Mouse (Mus musculus): Measurements from ENCODE around the gene Cdh3. TPM values are rescaled to one million over a fixed set of nuclear protein-coding genes. Genes with fewer than 3 reads are reported as not detected.
"Not testable (repeated sequence)": the region's sequence is repeated elsewhere in the genome, so short reads cannot be mapped to it uniquely, and the experiment has no call there.

The Cdh3 gene
- polyA plus RNA-seq, 1 experiment from 2014 or later: 1.2 TPM

DNA sequence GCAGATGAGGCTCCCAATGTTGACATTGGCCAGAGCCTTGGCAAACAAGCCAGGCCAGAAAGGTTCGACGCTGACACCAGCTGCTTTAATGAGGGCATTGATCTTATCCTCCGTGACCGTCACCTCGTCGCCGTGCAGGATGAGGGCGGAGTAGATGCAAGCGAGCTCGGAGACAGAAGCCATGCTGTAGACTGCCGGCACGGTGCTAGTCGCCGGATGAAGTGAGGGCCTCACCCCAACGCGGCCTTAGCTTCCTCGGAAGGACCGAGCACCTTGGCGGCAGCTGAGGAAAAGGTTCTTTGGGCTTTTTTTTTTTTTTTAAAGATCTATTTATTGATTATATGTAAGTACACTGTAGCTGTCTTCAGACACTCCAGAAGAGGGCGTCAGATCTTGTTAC lies 62.5 kb downstream of the Cdh3 start, which contains the start of gene Gm10073:
Gene Gm10073 (minus strand): TSS at position 294 of the 400 bp plus-strand sequence.
- H3K4me2 ChIP-seq (ENCODE audit: low read length); H3K27me3 ChIP-seq (ENCODE audit: control insufficient read depth, insufficient read depth, low read depth, low read length); H3K4me1 ChIP-seq (ENCODE audit: control insufficient read depth, insufficient read depth, low read length); H3K9me3 ChIP-seq (replicated peaks; ENCODE audit: control insufficient read depth, low read length, poor library complexity, severe bottlenecking); H3K27ac ChIP-seq (ENCODE audit: low read length); H3K4me3 ChIP-seq (ENCODE audit: low read depth, low read length); H3K9ac ChIP-seq (ENCODE audit: low read depth, low read length); ATAC-seq; H3K36me3 ChIP-seq (ENCODE audit: control insufficient read depth, insufficient read depth, low read length): not testable (repeated sequence)
- 45% methylated on average over 20 of the region's 20 CpGs for WGBS

DNA sequence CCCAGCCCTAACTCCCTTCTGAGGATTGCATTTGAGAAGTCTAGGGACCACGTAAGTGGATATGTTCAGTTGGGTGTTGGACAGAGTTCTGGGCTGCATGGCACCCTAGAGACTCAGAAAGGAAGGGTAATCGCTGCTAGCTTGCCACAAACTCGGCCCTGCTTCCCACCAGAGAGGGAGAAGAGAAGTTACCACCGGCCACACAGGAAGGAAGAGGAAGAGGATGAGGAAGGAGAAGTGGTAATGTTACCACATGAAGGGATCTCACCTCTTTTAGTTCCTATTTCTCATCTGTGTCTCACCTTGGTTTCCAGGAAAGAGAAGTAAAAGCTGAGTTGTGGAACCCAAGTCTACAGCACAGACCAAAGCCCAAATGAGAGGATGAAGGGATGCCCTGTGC lies 63.6 kb downstream of the Cdh3 start:
- Histone ChIP-seq H3K36me3 (ENCODE audit: control insufficient read depth, insufficient read depth, low read length) (no peaks in the 10 kb centered on the region), H3K4me1 (ENCODE audit: control insufficient read depth, insufficient read depth, low read length) (no peaks in the 10 kb centered on the region), H3K4me3 (ENCODE audit: low read depth, low read length) (no peak overlapping the region), H3K27ac (ENCODE audit: low read length) (no peak overlapping the region), H3K27me3 (ENCODE audit: control insufficient read depth, insufficient read depth, low read depth, low read length) (no peaks in the 10 kb centered on the region), H3K4me2 (ENCODE audit: low read length) (no peak overlapping the region), H3K9ac (ENCODE audit: low read depth, low read length) (no peak overlapping the region), H3K9me3 (replicated peaks; ENCODE audit: control insufficient read depth, low read length, poor library complexity, severe bottlenecking) (no peaks in the 10 kb centered on the region)
- ATAC-seq: no peak
- 89% methylated on average over 4 of the region's 4 CpGs for WGBS

DNA sequence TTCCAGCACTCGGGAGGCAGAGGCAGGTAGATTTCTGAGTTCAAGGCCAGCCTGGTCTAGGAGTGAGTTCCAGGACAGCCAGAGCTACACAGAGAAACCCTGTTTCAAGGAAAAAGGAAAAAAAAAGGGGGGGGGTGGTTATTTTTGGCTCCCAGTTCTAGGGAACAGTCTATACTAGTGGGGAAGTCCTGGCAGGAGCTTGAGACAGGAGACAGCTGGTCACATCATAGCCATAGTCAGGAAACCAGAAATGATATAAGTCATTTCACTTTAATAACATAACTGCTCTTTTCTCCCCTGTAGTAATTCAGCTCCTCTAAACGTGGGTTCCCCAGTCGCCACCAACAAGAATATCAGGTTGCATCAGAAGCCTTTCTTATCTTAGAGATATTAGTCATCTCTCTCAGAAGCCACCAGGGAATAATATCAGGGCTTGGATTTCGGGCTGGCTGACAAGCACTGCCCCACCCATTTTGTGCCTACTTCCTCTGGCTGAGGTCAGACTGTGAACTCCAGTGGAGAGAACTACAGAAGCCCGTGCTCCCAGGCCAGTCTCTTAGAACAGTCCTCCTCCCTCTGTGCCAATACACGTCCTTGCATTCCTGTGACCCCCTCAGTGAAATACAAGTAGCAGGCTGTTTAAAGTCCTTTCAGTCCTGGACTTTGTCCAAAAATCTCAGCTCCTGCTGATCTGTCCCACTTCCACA lies 66.3 kb downstream of the Cdh3 start:
- no peak overlapping the region for H3K4me2 ChIP-seq (ENCODE audit: low read length)
- 62% methylated on average over 6 of the region's 6 CpGs for WGBS
- H3K36me3 ChIP-seq (ENCODE audit: control insufficient read depth, insufficient read depth, low read length): no peaks in the 10 kb centered on the region
- H3K4me1 ChIP-seq (ENCODE audit: control insufficient read depth, insufficient read depth, low read length): no peaks in the 10 kb centered on the region
- H3K9me3 ChIP-seq (replicated peaks; ENCODE audit: control insufficient read depth, low read length, poor library complexity, severe bottlenecking): no peaks in the 10 kb centered on the region
- H3K27me3 ChIP-seq (ENCODE audit: control insufficient read depth, insufficient read depth, low read depth, low read length): no peaks in the 10 kb centered on the region
- H3K4me3 ChIP-seq (ENCODE audit: low read depth, low read length): no peak overlapping the region
- H3K27ac ChIP-seq (ENCODE audit: low read length): no peak overlapping the region
- ATAC-seq: no peak
- H3K9ac ChIP-seq (ENCODE audit: low read depth, low read length): no peak overlapping the region

DNA sequence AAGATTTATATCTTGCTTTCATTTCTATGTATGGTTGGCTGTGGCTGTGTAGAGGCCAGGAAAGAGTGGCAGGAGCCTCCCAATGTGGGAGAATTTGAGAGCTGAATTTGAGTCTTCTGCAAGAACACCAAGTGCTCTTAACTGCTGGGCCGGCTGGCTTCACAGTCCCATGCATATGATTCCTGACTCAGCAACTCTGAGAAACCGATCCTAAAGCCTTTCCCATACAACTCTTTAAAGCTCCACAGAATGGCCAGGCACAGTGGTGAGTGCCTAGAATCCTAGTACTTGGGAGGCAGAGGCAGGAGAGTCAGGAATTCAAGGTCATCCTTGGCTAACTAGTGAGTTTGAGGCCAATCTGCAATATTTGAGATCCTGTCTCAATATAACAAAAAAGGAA lies 68.8 kb downstream of the Cdh3 start:
- no peaks in the 10 kb centered on the region for H3K27me3 ChIP-seq (ENCODE audit: control insufficient read depth, insufficient read depth, low read depth, low read length)
- no peak overlapping the region for H3K4me3 ChIP-seq (ENCODE audit: low read depth, low read length)
- WGBS: 68% methylated on average over 2 of the region's 2 CpGs
- no peaks in the 10 kb centered on the region; the same call in 1 of the 2 replicates for H3K9me3 ChIP-seq (replicated peaks; ENCODE audit: control insufficient read depth, low read length, poor library complexity, severe bottlenecking)
- no peak overlapping the region for H3K4me2 ChIP-seq (ENCODE audit: low read length)
- ATAC-seq: no peak
- no peaks in the 10 kb centered on the region for H3K4me1 ChIP-seq (ENCODE audit: control insufficient read depth, insufficient read depth, low read length)
- no peaks in the 10 kb centered on the region for H3K36me3 ChIP-seq (ENCODE audit: control insufficient read depth, insufficient read depth, low read length)
- H3K27ac ChIP-seq (ENCODE audit: low read length): no peak overlapping the region
- H3K9ac ChIP-seq (ENCODE audit: low read depth, low read length): no peak overlapping the region

DNA sequence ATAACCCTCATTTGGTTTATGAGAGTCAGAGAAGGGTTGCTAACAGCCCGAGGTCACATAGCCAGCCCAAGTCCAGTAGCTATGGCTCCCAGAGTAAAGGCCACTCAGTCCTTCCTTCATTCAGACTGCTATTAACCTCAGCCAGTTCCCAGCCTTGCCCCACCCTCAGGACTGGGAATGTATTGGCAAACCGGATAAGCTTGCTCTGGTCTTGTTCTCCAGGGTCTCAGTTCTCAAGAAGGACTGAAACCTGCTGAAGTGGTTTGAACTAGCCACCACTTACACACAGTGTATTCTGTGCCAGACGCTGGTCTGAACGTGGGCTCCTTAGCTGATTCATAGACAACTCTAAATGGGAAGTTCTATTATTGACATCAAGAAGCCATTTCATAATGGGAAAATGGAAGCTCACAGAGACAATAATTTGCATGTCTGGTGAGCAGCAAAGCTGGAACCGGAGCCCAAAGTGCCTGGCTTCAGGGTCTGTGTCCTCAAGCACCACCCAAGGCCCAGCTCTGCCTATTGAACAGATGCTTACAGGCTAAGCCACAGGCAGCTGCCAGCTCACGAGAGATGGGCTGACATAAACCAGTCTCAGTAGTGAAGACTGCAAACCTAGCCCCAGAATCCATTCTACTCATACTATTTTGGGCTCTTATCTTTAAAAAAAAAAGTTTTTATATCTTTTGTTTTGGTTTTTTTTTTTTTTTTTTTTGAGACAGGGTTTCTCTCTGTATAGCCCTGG lies 70.8 kb downstream of the Cdh3 start:
- Histone ChIP-seq H3K4me3 (ENCODE audit: low read depth, low read length) (no peak overlapping the region), H3K36me3 (ENCODE audit: control insufficient read depth, insufficient read depth, low read length) (no peaks in the 10 kb centered on the region), H3K4me2 (ENCODE audit: low read length) (no peak overlapping the region), H3K9ac (ENCODE audit: low read depth, low read length) (no peak overlapping the region), H3K27me3 (ENCODE audit: control insufficient read depth, insufficient read depth, low read depth, low read length) (no peaks in the 10 kb centered on the region), H3K4me1 (ENCODE audit: control insufficient read depth, insufficient read depth, low read length) (no peaks in the 10 kb centered on the region), H3K9me3 (replicated peaks; ENCODE audit: control insufficient read depth, low read length, poor library complexity, severe bottlenecking) (no peaks in the 10 kb centered on the region; the same call in 1 of the 2 replicates), H3K27ac (ENCODE audit: low read length) (no peak overlapping the region)
- 75% methylated on average over 6 of the region's 6 CpGs for WGBS
- no peak for ATAC-seq

DNA sequence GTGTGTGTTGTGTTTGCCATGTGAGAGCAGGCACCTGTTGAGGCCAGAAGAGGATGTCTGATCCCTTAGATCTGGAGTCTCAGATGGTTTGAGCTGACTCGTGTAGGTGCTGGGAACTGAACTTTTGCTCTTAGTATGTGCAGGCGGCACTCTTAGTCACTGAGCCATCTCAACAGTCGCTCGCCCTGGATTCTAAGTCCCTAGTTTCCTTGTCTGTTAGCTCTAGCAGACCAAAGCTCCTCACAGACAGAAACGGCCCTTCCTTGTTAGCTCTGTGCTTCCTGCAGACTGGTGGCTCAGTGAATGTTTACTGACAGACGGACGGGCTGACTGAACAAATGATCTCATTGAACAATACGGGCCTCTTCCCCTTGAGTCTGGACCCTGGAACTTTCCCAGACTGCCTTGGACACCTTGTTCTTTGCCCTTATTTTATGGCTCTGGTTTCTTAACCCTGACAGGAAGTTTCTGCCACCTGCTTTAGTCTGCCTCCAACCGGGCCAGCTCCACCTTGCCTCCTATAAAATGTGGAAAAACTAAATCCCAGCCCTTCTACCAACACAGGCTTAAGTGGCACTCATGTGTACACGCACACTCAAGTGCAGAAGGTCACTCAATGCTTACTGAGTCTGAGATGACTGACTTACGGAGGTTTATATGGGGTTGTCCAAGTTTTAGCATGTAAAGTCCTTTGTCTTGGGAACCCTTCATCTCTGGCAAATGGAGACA lies 74.4 kb downstream of the Cdh3 start:
- H3K4me3 ChIP-seq (ENCODE audit: low read depth, low read length): no peak overlapping the region
- H3K27me3 ChIP-seq (ENCODE audit: control insufficient read depth, insufficient read depth, low read depth, low read length): no peaks in the 10 kb centered on the region
- no peaks in the 10 kb centered on the region for H3K36me3 ChIP-seq (ENCODE audit: control insufficient read depth, insufficient read depth, low read length)
- H3K4me1 ChIP-seq (ENCODE audit: control insufficient read depth, insufficient read depth, low read length): no peaks in the 10 kb centered on the region
- no peaks in the 10 kb centered on the region; the same call in 1 of the 2 replicates for H3K9me3 ChIP-seq (replicated peaks; ENCODE audit: control insufficient read depth, low read length, poor library complexity, severe bottlenecking)
- H3K9ac ChIP-seq (ENCODE audit: low read depth, low read length): no peak overlapping the region
- ATAC-seq: no peak
- WGBS: 80% methylated on average over 11 of the region's 11 CpGs
- no peak overlapping the region for H3K4me2 ChIP-seq (ENCODE audit: low read length)
- no peak overlapping the region for H3K27ac ChIP-seq (ENCODE audit: low read length)

DNA sequence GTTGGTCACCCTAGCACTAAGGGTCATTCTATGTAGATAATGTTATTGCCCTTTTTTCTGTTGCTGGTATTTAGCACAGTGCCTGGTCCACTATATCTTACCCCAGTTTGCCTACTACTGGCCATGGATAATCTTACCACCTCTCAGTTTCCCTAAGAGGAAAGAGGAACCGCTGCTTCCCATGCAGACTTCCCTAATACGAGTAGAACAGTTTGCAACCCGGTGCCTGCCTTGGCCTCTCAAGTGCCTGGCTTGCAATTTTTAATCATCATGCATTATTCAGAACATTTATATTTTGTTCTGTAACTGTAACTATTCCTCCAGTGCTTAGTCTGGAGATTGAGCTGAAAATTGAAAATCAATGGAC lies 75.0 kb downstream of the Cdh3 start:
- no peak overlapping the region for H3K27ac ChIP-seq (ENCODE audit: low read length)
- H3K9me3 ChIP-seq (replicated peaks; ENCODE audit: control insufficient read depth, low read length, poor library complexity, severe bottlenecking): no peaks in the 10 kb centered on the region; the same call in 1 of the 2 replicates
- no peak overlapping the region for H3K4me2 ChIP-seq (ENCODE audit: low read length)
- no peaks in the 10 kb centered on the region for H3K36me3 ChIP-seq (ENCODE audit: control insufficient read depth, insufficient read depth, low read length)
- WGBS: 95% methylated on average over 3 of the region's 3 CpGs
- H3K9ac ChIP-seq (ENCODE audit: low read depth, low read length): no peak overlapping the region
- no peak overlapping the region for H3K4me3 ChIP-seq (ENCODE audit: low read depth, low read length)
- no peaks in the 10 kb centered on the region for H3K27me3 ChIP-seq (ENCODE audit: control insufficient read depth, insufficient read depth, low read depth, low read length)
- no peaks in the 10 kb centered on the region for H3K4me1 ChIP-seq (ENCODE audit: control insufficient read depth, insufficient read depth, low read length)
- ATAC-seq: no peak

DNA sequence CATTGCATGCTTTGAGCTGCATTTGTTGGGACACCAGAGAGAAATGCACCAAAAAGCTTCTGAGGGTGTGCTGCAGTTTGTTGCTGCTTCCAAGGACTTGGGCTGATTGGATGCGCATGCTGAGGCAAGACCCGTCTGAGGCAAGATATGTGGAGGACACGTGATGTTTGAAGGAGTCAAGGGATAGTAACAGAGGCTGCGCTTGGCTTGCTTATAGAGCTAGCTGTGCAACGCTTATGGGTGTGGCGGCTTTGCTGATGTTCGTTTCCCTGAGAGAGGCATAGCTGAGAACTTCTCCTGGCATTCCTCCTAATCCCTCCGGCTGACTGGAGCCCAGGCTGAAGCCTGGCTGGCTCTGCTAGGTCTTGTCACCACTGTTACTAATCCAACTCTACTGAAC lies 76.2 kb downstream of the Cdh3 start:
- Histone ChIP-seq H3K36me3 (ENCODE audit: control insufficient read depth, insufficient read depth, low read length) (no peaks in the 10 kb centered on the region), H3K4me3 (ENCODE audit: low read depth, low read length) (no peak overlapping the region), H3K4me1 (ENCODE audit: control insufficient read depth, insufficient read depth, low read length) (no peaks in the 10 kb centered on the region), H3K27me3 (ENCODE audit: control insufficient read depth, insufficient read depth, low read depth, low read length) (no peaks in the 10 kb centered on the region), H3K9me3 (replicated peaks; ENCODE audit: control insufficient read depth, low read length, poor library complexity, severe bottlenecking) (no peaks in the 10 kb centered on the region; the same call in 1 of the 2 replicates), H3K9ac (ENCODE audit: low read depth, low read length) (no peak overlapping the region), H3K4me2 (ENCODE audit: low read length) (no peak overlapping the region), H3K27ac (ENCODE audit: low read length) (no peak overlapping the region)
- WGBS: 80% methylated on average over 8 of the region's 8 CpGs
- no peak for ATAC-seq

All from midbrain, embryonic 16.5 days (tissue).